Mouse (Mus musculus) neural tube, embryonic 12.5 days (tissue): ENCODE results near the gene Mrps7. TPM values are rescaled to one million over a fixed set of nuclear protein-coding genes. Genes with fewer than 3 reads are reported as not detected.
A peak's percentile ranks its signal among the peaks of the same experiment; 100 is the strongest.

Source experiments
- ATAC-seq: fragments of 200-750 bp; cut with Nextera tagmentation; 2 replicates; pipeline ENCODE4 v1.8.0; 2017; ENCODE audit warnings: low read depth, mild to moderate bottlenecking, moderate TSS enrichment, moderate library complexity; ENCODE audit not compliant: low FRiP score
- H3K27ac ChIP-seq: fragments of 300-500 bp; sonication (generic); 2 replicates; pipeline ENCODE4 v1.5.1; 2016
- H3K27me3 ChIP-seq: fragments of 300-500 bp; sonication (generic); replicated peaks from 2 replicates; pipeline ENCODE4 v1.6.1; 2016; ENCODE audit warnings: mild to moderate bottlenecking
- H3K36me3 ChIP-seq: fragments of 300-500 bp; sonication (generic); 2 replicates; pipeline ENCODE4 v1.6.1; 2016; ENCODE audit warnings: mild to moderate bottlenecking
- H3K4me1 ChIP-seq: fragments of 300-500 bp; sonication (generic); 2 replicates; pipeline ENCODE4 v1.6.1; 2016
- H3K4me2 ChIP-seq: fragments of 300-500 bp; sonication (generic); replicated peaks from 2 replicates; pipeline ENCODE4 v1.6.1; 2016; ENCODE audit warnings: mild to moderate bottlenecking
- H3K4me3 ChIP-seq: fragments of 300-500 bp; sonication (generic); 2 replicates; pipeline ENCODE4 v1.5.1; 2016
- H3K9ac ChIP-seq: fragments of 300-500 bp; sonication (generic); 2 replicates; pipeline ENCODE4 v1.6.1; 2016; ENCODE audit warnings: mild to moderate bottlenecking
- H3K9me3 ChIP-seq: fragments of 300-500 bp; sonication (generic); 2 replicates; pipeline ENCODE4 v1.6.1; 2016; ENCODE audit warnings: mild to moderate bottlenecking
- WGBS: fragments of 180-500 bp; shearing (Covaris S2); methylation state at CpG from one replicate; pipeline ENCODE4 v1.1.7; 2016; 5-methylcytosine and 5-hydroxymethylcytosine counted together
- polyA plus RNA-seq: library from polyadenylated mRNA; unstranded; fragments of >200 nt; fragmentation: Nextera tagmentation; extraction: Ambion mirVana; gene quantifications from 2 replicates; pipeline ENCODE4 v1.2.1, GENCODE M21; 2016

Gene Mrps7
- polyA plus RNA-seq, 1 experiment from 2014 or later: 85.2 TPM

- H3K36me3 ChIP-seq: peaks cover 44% of the 10 kb centered on the region
- peaks cover 16% of the 10 kb centered on the region for H3K4me1 ChIP-seq
- no peaks in the 10 kb centered on the region for H3K9me3 ChIP-seq
- no peak overlapping the region for H3K27ac ChIP-seq
- peak; percentile 19; the same call in 1 of the 2 replicates for ATAC-seq
- H3K27me3 ChIP-seq: no peaks in the 10 kb centered on the region
- H3K4me3 ChIP-seq: peak overlapping the region; percentile 55
- peak overlapping the region; percentile 61 for H3K9ac ChIP-seq
- 3% methylated on average over 13 of the region's 13 CpGs for whole genome bisulfite sequencing
- peak overlapping the region; percentile 86 for H3K4me2 ChIP-seq
Observed at GRCm38 (mm10) chr11:115612059-115612409, 8.3 kb downstream of the Mrps7 start.

GRCm38 (mm10) chr11:115612410-115613137 is 8.8 kb downstream of the Mrps7 start, which contains the start of gene Mif4gd:
TSS of gene Mif4gd (minus strand) at chr11:115612969.
- peaks cover 42% of the 10 kb centered on the region for H3K36me3 ChIP-seq
- peak within 1 kb of the TSS; percentile 86 for H3K4me2 ChIP-seq
- ATAC-seq: peak; percentile 82
- H3K27me3 ChIP-seq: no peaks in the 10 kb centered on the region
- peaks cover 16% of the 10 kb centered on the region for H3K4me1 ChIP-seq
- H3K27ac ChIP-seq: no peak within 1 kb of the TSS
- H3K4me3 ChIP-seq: peak within 1 kb of the TSS; percentile 55
- H3K9me3 ChIP-seq: no peaks in the 10 kb centered on the region
- peak within 1 kb of the TSS; percentile 61 for H3K9ac ChIP-seq
- under 1% methylated on average over 70 of the region's 80 CpGs for WGBS

GRCm38 (mm10) chr11:115613138-115613945 is 9.6 kb downstream of the Mrps7 start:
- H3K36me3 ChIP-seq: peaks cover 38% of the 10 kb centered on the region
- H3K9me3 ChIP-seq: no peaks in the 10 kb centered on the region
- H3K27ac ChIP-seq: no peak overlapping the region
- peak overlapping the region; percentile 61 for H3K9ac ChIP-seq
- peak overlapping the region; percentile 55 for H3K4me3 ChIP-seq
- peaks cover 16% of the 10 kb centered on the region for H3K4me1 ChIP-seq
- ATAC-seq: 0 out of 2 replicates have a peak, but pooled peaks have one; percentile 23
- WGBS: under 1% methylated on average over 16 of the region's 16 CpGs
- peak overlapping the region; percentile 86 for H3K4me2 ChIP-seq
- no peaks in the 10 kb centered on the region for H3K27me3 ChIP-seq

GRCm38 (mm10) chr11:115614346-115615107 is 10.8 kb downstream of the Mrps7 start:
- Histone ChIP-seq H3K4me3 (no peak overlapping the region), H3K4me2 (no peak overlapping the region), H3K9me3 (no peaks in the 10 kb centered on the region), H3K27ac (no peak overlapping the region), H3K27me3 (no peaks in the 10 kb centered on the region), H3K4me1 (peaks cover 16% of the 10 kb centered on the region), H3K9ac (no peak overlapping the region), H3K36me3 (peaks cover 31% of the 10 kb centered on the region)
- 89% methylated on average over 10 of the region's 10 CpGs for WGBS
- ATAC-seq: no peak

- ATAC-seq: no peak
- H3K27ac ChIP-seq: no peak overlapping the region
- H3K9ac ChIP-seq: no peak overlapping the region
- WGBS: 87% methylated on average over 15 of the region's 15 CpGs
- H3K4me1 ChIP-seq: peaks cover 16% of the 10 kb centered on the region
- no peaks in the 10 kb centered on the region for H3K9me3 ChIP-seq
- no peaks in the 10 kb centered on the region for H3K27me3 ChIP-seq
- peaks cover 33% of the 10 kb centered on the region for H3K36me3 ChIP-seq
- H3K4me2 ChIP-seq: no peak overlapping the region
- no peak overlapping the region for H3K4me3 ChIP-seq
Observed at GRCm38 (mm10) chr11:115615108-115615825, 11.5 kb downstream of the Mrps7 start.

- no peak for ATAC-seq
- H3K9me3 ChIP-seq: no peaks in the 10 kb centered on the region
- H3K4me1 ChIP-seq: peaks cover 16% of the 10 kb centered on the region
- no peak overlapping the region for H3K27ac ChIP-seq
- no peak overlapping the region for H3K4me3 ChIP-seq
- peaks cover 39% of the 10 kb centered on the region for H3K36me3 ChIP-seq
- 93% methylated on average over 6 of the region's 6 CpGs for WGBS
- no peaks in the 10 kb centered on the region for H3K27me3 ChIP-seq
- no peak overlapping the region for H3K9ac ChIP-seq
- H3K4me2 ChIP-seq: no peak overlapping the region
Observed at GRCm38 (mm10) chr11:115615875-115616274, 12.2 kb downstream of the Mrps7 start.

- Histone ChIP-seq H3K27ac (no peak overlapping the region), H3K9me3 (no peaks in the 10 kb centered on the region), H3K27me3 (no peaks in the 10 kb centered on the region), H3K4me1 (peaks cover 16% of the 10 kb centered on the region), H3K4me3 (no peak overlapping the region), H3K9ac (no peak overlapping the region), H3K36me3 (peaks cover 44% of the 10 kb centered on the region), H3K4me2 (no peak overlapping the region)
- ATAC-seq: no peak
- 96% methylated on average over 7 of the region's 7 CpGs for WGBS
Observed at GRCm38 (mm10) chr11:115616371-115616770, 12.6 kb downstream of the Mrps7 start.

GRCm38 (mm10) chr11:115616893-115617292 is 13.2 kb downstream of the Mrps7 start:
- 89% methylated on average over 6 of the region's 6 CpGs for WGBS
- H3K27me3 ChIP-seq: no peaks in the 10 kb centered on the region
- peaks cover 12% of the 10 kb centered on the region for H3K4me1 ChIP-seq
- H3K27ac ChIP-seq: no peak overlapping the region
- no peak overlapping the region for H3K4me2 ChIP-seq
- peaks cover 45% of the 10 kb centered on the region for H3K36me3 ChIP-seq
- no peaks in the 10 kb centered on the region for H3K9me3 ChIP-seq
- no peak overlapping the region for H3K9ac ChIP-seq
- ATAC-seq: no peak
- no peak overlapping the region for H3K4me3 ChIP-seq

- no peak for ATAC-seq
- Histone ChIP-seq H3K27ac (no peak overlapping the region), H3K4me2 (no peak overlapping the region), H3K9me3 (no peaks in the 10 kb centered on the region), H3K27me3 (no peaks in the 10 kb centered on the region), H3K36me3 (peaks cover 55% of the 10 kb centered on the region), H3K4me1 (peaks cover 8% of the 10 kb centered on the region), H3K4me3 (no peak overlapping the region), H3K9ac (no peak overlapping the region)
- WGBS: 91% methylated on average over 2 of the region's 2 CpGs
Observed at GRCm38 (mm10) chr11:115618001-115618400, 14.3 kb downstream of the Mrps7 start.

GRCm38 (mm10) chr11:115618732-115619516 is 15.2 kb downstream of the Mrps7 start:
- ATAC-seq: no peak
- no peak overlapping the region for H3K4me3 ChIP-seq
- H3K27me3 ChIP-seq: no peaks in the 10 kb centered on the region
- no peak overlapping the region for H3K27ac ChIP-seq
- no peaks in the 10 kb centered on the region for H3K9me3 ChIP-seq
- no peak overlapping the region for H3K4me2 ChIP-seq
- H3K9ac ChIP-seq: 0 out of 2 replicates have a peak overlapping the region, but pooled peaks have one; percentile 35
- H3K36me3 ChIP-seq: peaks cover 55% of the 10 kb centered on the region
- H3K4me1 ChIP-seq: no peaks in the 10 kb centered on the region
- WGBS: 91% methylated on average over 16 of the region's 16 CpGs

- ATAC-seq: no peak
- H3K27me3 ChIP-seq: no peaks in the 10 kb centered on the region
- H3K36me3 ChIP-seq: peaks cover 50% of the 10 kb centered on the region
- no peaks in the 10 kb centered on the region for H3K9me3 ChIP-seq
- H3K27ac ChIP-seq: no peak overlapping the region
- no peak overlapping the region for H3K4me3 ChIP-seq
- no peak overlapping the region for H3K9ac ChIP-seq
- no peak overlapping the region for H3K4me2 ChIP-seq
- 96% methylated on average over 7 of the region's 7 CpGs for WGBS
- H3K4me1 ChIP-seq: no peaks in the 10 kb centered on the region
Observed at GRCm38 (mm10) chr11:115619949-115620348, 16.2 kb downstream of the Mrps7 start.
